Mouse (Mus musculus): ENCODE measurements at regions not wholly inside any gene's neighbourhood (a gene's known extent, or its start where the extent isn't known, plus 50 kb on each side); places are given as distances from the start of the nearest gene placed in this dataset.

- TF ChIP-seq CTCF (IDR thresholded peaks at IDR 0.05) (no peak), EP300 (IDR thresholded peaks at IDR 0.05) (no peak)
These were observed 946.8 kb downstream of the Galc start for GRCm38 (mm10) chr12:97312282-97313040.
